Mouse (Mus musculus) thymus, adult 2 months (tissue): ENCODE results near the gene Alyref.

Experiments used
- CTCF ChIP-seq: fragments of 200-500 bp; IDR thresholded peaks from 2 replicates; pipeline ENCODE4 v1.5.1; 2012; ENCODE audit warnings: mild to moderate bottlenecking, control low read depth, low read length, moderate library complexity, borderline replicate concordance; ENCODE audit not compliant: control insufficient read depth, poor library complexity, insufficient read depth; ENCODE audit errors: extremely low read depth
- POLR2A ChIP-seq: fragments of 200-500 bp; IDR thresholded peaks from 2 replicates; pipeline ENCODE4 v1.6.1; 2012; ENCODE audit warnings: mild to moderate bottlenecking, low read length, control low read depth, moderate library complexity; ENCODE audit not compliant: control insufficient read depth, poor library complexity, insufficient read depth; ENCODE audit errors: extremely low read depth

- TF ChIP-seq POLR2A = no peak
- TF ChIP-seq CTCF = no peak
Measured at GRCm38 (mm10) chr11:120578694-120579243, 19.4 kb downstream of the Alyref start.
